ENCODE assay signal across 13 mouse cellular contexts in genomic region chr8:92174106-92174505, GRCm38 (mm10).
"Had no signal": no experiment of that assay in that cellular context is flagged by ENCODE, and none has a peak within 500 bp of the region (broad histone marks: within the 10 kb centered on the region; RNA-seq: fewer than 3 reads in every experiment).

No protein-coding gene starts in this region.

- H3K4me3 ChIP-seq: megakaryocyte, embryonic 14.5 days; midbrain, embryonic 12.5 days; midbrain, embryonic 15.5 days; neural tube, embryonic 13.5 days; neural tube, embryonic 15.5 days; stomach, embryonic 15.5 days had no signal

- H3K27me3 ChIP-seq: megakaryocyte, embryonic 14.5 days; midbrain, embryonic 15.5 days; neural tube, embryonic 13.5 days; stomach, embryonic 15.5 days had no signal

- H3K4me2 ChIP-seq: lung, embryonic 14.5 days; midbrain, embryonic 12.5 days; midbrain, embryonic 15.5 days; neural tube, embryonic 13.5 days; neural tube, embryonic 15.5 days; stomach, embryonic 15.5 days had no signal

- H3K36me3 ChIP-seq: midbrain, embryonic 12.5 days; midbrain, embryonic 15.5 days; neural tube, embryonic 13.5 days; neural tube, embryonic 15.5 days; stomach, embryonic 15.5 days had no signal

- DNase-seq: lung, adult 18-20 months; lung, embryonic 14.5 days; lung, postnatal 10 days; right cerebral cortex, postnatal 14 days; thymus, adult 2 months; thymus, postnatal 25 days; thymus, postnatal 4 days had no signal
